Mouse (Mus musculus): ENCODE data around the gene Snx11. TPM values are rescaled to one million over a fixed set of nuclear protein-coding genes. Genes with fewer than 3 reads are reported as not detected.

Snx11 gene
- polyA plus RNA-seq, 1 experiment from 2014 or later = 7.0 TPM

DNA sequence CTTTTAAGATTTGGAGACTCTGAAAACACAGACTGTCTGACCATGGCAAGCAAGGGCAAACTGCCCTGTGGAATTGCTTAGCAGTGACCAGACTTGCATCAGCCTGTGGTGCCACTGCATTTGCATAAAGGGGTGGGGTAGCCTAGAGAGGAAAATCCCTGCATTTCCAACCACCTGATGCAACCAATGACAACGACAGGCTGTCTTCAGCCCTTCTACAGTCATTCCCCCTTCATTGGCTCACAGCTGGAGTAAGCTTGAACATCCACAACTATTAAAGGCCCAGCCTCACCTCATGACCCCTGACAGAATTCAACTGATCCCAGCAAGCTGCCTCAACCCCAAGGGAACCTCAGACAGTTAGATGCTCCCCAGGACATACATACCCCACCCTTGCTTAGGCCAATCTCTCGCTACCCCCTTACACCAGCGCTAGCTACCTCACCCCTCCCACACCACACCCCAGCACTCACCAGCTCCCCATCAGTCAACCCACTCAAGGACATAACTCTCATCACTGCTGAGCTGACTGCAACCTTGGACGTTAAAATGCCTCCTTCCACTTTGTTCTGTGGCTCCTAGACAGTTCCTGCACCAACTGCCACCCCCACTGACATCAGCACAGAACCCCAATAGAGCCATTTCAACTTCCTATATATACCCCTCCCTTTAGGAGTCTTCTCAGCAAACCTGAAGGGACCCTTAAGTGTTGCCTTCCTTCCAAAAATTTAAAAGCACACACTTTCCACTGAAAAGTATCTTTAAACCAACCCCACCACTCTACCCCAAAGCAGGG, 45.5 kb upstream of the Snx11 start:
- H3K9ac ChIP-seq (replicated peaks) = peak overlapping the region; percentile 56
- ATAC-seq (peak; percentile 80), DNase-seq (peak; percentile 54)
- no peaks in the 10 kb centered on the region for H3K27me3 ChIP-seq (ENCODE audit: insufficient read depth, low read length)
- H3K4me3 ChIP-seq (ENCODE audit: low read depth, low read length) = peak overlapping the region; percentile 53; the same call in 1 of the 2 replicates
- 33% methylated on average over 4 of the region's 4 CpGs for WGBS (ENCODE audit: insufficient replicate concordance)
- TF ChIP-seq CTCF (IDR thresholded peaks at IDR 0.05; ENCODE audit: low read depth) = no peak
- 0 out of 2 replicates have a peak, but pooled peaks have one; percentile 12 for TF ChIP-seq EP300 (IDR thresholded peaks at IDR 0.05; ENCODE audit: low read depth)
- H3K4me1 ChIP-seq (ENCODE audit: insufficient read depth) = peaks cover 50% of the 10 kb centered on the region
- no peaks in the 10 kb centered on the region for H3K9me3 ChIP-seq (ENCODE audit: low read length)
- peak overlapping the region; percentile 88 for H3K4me2 ChIP-seq (ENCODE audit: low read depth, low read length)
- H3K36me3 ChIP-seq (replicated peaks; ENCODE audit: insufficient read depth, low read length) = peaks cover 49% of the 10 kb centered on the region
- peak overlapping the region; percentile 60 for H3K27ac ChIP-seq (ENCODE audit: low read depth)

DNA sequence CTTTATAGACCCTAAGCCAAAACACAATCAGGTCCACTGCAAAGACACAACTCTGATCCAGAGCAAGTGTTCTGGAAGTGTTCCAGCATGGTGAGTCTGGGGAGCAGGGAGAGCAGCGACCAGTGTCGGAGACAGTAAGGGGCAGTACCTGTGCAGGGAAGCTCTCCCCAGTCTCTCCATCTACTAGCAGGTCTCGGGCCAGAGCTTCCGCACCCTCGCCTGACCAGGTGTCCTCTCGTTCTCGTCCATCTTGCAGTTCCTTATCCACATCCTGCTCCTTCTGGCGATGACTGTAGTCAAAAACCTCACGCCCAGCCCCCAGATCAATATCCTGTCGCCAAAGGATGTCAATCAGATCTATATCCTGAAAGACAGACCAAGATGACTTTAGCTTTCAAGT, 44.6 kb upstream of the Snx11 start:
- peak overlapping the region; percentile 49; the same call in 1 of the 2 replicates for H3K27ac ChIP-seq (ENCODE audit: low read depth)
- peaks cover 42% of the 10 kb centered on the region for H3K4me1 ChIP-seq (ENCODE audit: insufficient read depth)
- H3K27me3 ChIP-seq (ENCODE audit: insufficient read depth, low read length) = no peaks in the 10 kb centered on the region
- H3K4me3 ChIP-seq (ENCODE audit: low read depth, low read length) = no peak overlapping the region
- no peak overlapping the region for H3K4me2 ChIP-seq (ENCODE audit: low read depth, low read length)
- ATAC-seq (no peak), DNase-seq (no peak)
- peaks cover 53% of the 10 kb centered on the region for H3K36me3 ChIP-seq (replicated peaks; ENCODE audit: insufficient read depth, low read length)
- WGBS (ENCODE audit: insufficient replicate concordance) = 84% methylated on average over 10 of the region's 10 CpGs
- H3K9ac ChIP-seq (replicated peaks) = peak overlapping the region; percentile 19; the same call in 1 of the 2 replicates
- TF ChIP-seq CTCF (IDR thresholded peaks at IDR 0.05; ENCODE audit: low read depth) (no peak), EP300 (IDR thresholded peaks at IDR 0.05; ENCODE audit: low read depth) (no peak)
- no peaks in the 10 kb centered on the region for H3K9me3 ChIP-seq (ENCODE audit: low read length)

DNA sequence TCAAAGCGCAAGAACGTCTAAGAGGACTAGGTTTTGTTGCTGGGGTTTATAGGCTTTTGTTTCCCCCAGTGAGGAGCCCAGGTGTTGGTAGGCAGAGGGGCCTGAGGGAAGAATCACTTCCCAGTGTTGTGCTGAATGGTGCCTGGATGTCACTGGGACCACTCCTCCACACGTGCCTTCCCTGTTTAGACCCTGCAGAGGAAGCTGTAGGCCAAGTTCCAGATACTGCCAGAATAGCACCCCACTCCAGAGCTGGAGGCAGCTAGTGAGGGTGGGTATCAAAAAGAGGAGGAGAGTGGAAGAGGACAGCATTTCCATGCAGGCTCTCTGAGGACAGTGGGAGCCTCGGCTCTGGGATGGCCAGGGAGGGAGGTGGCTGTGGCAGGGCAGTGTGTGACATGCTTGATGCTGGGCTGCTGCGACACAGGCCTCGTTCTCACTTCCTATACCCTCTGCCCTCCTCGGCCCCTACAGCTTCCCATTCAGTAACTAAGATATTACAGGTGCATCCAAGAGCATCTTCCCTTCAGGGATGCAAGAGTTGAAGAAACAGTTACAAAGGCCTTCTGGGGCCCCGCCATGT, 40.9 kb upstream of the Snx11 start:
- ATAC-seq (no peak), DNase-seq (no peak)
- peaks cover 5% of the 10 kb centered on the region for H3K4me1 ChIP-seq (ENCODE audit: insufficient read depth)
- no peaks in the 10 kb centered on the region for H3K27me3 ChIP-seq (ENCODE audit: insufficient read depth, low read length)
- no peak overlapping the region for H3K4me3 ChIP-seq (ENCODE audit: low read depth, low read length)
- H3K9me3 ChIP-seq (ENCODE audit: low read length) = no peaks in the 10 kb centered on the region
- H3K36me3 ChIP-seq (replicated peaks; ENCODE audit: insufficient read depth, low read length) = peaks cover 59% of the 10 kb centered on the region
- H3K9ac ChIP-seq (replicated peaks) = no peak overlapping the region
- no peak overlapping the region for H3K4me2 ChIP-seq (ENCODE audit: low read depth, low read length)
- TF ChIP-seq EP300 (IDR thresholded peaks at IDR 0.05; ENCODE audit: low read depth) = no peak
- TF ChIP-seq CTCF (IDR thresholded peaks at IDR 0.05; ENCODE audit: low read depth) = no peak
- no peak overlapping the region for H3K27ac ChIP-seq (ENCODE audit: low read depth)
- WGBS (ENCODE audit: insufficient replicate concordance) = 84% methylated on average over 8 of the region's 8 CpGs

DNA sequence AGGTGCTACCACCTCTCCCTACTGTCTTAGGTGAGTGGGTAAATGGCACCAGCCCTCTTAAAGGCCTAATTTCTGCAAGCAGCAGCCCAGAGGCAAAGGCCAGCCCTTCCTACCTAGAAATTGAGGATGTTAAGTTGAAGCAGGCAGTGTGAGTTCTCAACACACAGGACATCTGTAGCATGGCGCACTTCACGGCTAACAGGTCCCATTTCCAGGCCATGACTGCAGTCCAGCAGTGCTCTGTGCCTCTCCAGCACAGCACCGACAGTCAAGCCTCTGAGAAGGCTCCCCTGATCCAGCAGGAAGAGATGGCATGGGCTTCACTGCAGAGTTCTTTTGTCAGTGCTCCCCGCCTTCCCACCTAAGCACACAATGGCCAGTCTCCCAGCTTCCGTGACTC, 39.6 kb upstream of the Snx11 start:
- no peak for DNase-seq
- 89% methylated on average over 5 of the region's 5 CpGs for WGBS (ENCODE audit: insufficient replicate concordance)

DNA sequence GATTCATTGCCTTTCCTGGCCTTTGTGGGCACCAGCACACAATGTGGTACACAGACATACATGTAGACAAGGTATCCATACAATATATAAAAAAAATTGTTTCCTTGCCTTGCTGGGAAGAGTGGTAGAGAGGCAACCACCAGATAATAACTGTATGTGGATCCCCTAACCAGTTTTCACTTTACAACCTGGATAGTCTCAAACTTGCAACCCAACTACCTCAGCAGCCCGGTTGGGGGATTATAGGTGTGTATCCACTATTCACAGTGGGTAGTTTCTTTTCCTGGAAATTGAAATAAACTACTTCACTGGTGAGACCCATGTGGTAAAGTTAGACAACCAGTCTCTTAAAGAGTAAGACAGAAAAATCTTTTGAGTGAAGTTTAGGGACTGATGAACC, 39.1 kb upstream of the Snx11 start:
- no peak for ATAC-seq
- WGBS (ENCODE audit: insufficient replicate concordance) = 82% methylated on average over 1 of the region's 1 CpGs
- no peak overlapping the region for H3K9ac ChIP-seq (replicated peaks)
- H3K4me2 ChIP-seq (ENCODE audit: low read depth, low read length) = no peak overlapping the region
- no peak for DNase-seq
- no peaks in the 10 kb centered on the region for H3K4me1 ChIP-seq (ENCODE audit: insufficient read depth)
- no peak overlapping the region for H3K27ac ChIP-seq (ENCODE audit: low read depth)
- peaks cover 63% of the 10 kb centered on the region for H3K36me3 ChIP-seq (replicated peaks; ENCODE audit: insufficient read depth, low read length)
- TF ChIP-seq CTCF (IDR thresholded peaks at IDR 0.05; ENCODE audit: low read depth) = no peak
- TF ChIP-seq EP300 (IDR thresholded peaks at IDR 0.05; ENCODE audit: low read depth) = no peak
- no peaks in the 10 kb centered on the region for H3K9me3 ChIP-seq (ENCODE audit: low read length)
- no peaks in the 10 kb centered on the region for H3K27me3 ChIP-seq (ENCODE audit: insufficient read depth, low read length)
- H3K4me3 ChIP-seq (ENCODE audit: low read depth, low read length) = no peak overlapping the region

More for the DNA sequence above, 39.6 kb upstream of the Snx11 start:
- H3K36me3 ChIP-seq (replicated peaks; ENCODE audit: insufficient read depth, low read length) = peaks cover 64% of the 10 kb centered on the region
- no peak for ATAC-seq
- H3K9ac ChIP-seq (replicated peaks) = no peak overlapping the region
- no peak overlapping the region for H3K4me3 ChIP-seq (ENCODE audit: low read depth, low read length)
- H3K9me3 ChIP-seq (ENCODE audit: low read length) = no peaks in the 10 kb centered on the region
- TF ChIP-seq EP300 (IDR thresholded peaks at IDR 0.05; ENCODE audit: low read depth) = no peak
- H3K27ac ChIP-seq (ENCODE audit: low read depth) = no peak overlapping the region
- H3K4me1 ChIP-seq (ENCODE audit: insufficient read depth) = no peaks in the 10 kb centered on the region
- H3K4me2 ChIP-seq (ENCODE audit: low read depth, low read length) = no peak overlapping the region
- no peaks in the 10 kb centered on the region for H3K27me3 ChIP-seq (ENCODE audit: insufficient read depth, low read length)

DNA sequence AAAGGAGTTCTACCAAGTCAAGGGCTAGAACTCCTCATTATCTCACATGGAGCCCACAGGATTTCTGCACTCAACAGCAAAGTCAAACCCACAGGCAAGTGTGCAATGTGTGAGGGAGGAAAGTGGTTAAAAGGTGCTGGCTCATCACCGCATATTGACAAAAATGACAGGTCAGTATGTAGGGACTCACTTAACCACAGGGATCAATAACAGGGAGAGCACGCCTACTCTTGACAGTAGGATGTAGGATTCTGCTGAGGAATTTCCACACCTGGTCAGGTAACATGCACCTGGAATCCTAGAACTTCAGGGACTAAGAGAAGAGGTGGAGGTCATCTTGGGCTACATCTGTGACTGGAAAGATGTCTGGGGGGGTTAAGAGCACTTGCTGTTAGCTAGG, 38.5 kb upstream of the Snx11 start:
- H3K9ac ChIP-seq (replicated peaks) = no peak overlapping the region
- H3K4me3 ChIP-seq (ENCODE audit: low read depth, low read length) = no peak overlapping the region
- WGBS (ENCODE audit: insufficient replicate concordance) = 84% methylated on average over 2 of the region's 2 CpGs
- H3K36me3 ChIP-seq (replicated peaks; ENCODE audit: insufficient read depth, low read length) = peaks cover 57% of the 10 kb centered on the region
- TF ChIP-seq EP300 (IDR thresholded peaks at IDR 0.05; ENCODE audit: low read depth) (no peak), CTCF (IDR thresholded peaks at IDR 0.05; ENCODE audit: low read depth) (no peak)
- H3K4me2 ChIP-seq (ENCODE audit: low read depth, low read length) = no peak overlapping the region
- H3K27ac ChIP-seq (ENCODE audit: low read depth) = no peak overlapping the region
- DNase-seq = no peak
- no peak for ATAC-seq
- no peaks in the 10 kb centered on the region for H3K9me3 ChIP-seq (ENCODE audit: low read length)
- H3K4me1 ChIP-seq (ENCODE audit: insufficient read depth) = no peaks in the 10 kb centered on the region
- no peaks in the 10 kb centered on the region for H3K27me3 ChIP-seq (ENCODE audit: insufficient read depth, low read length)
